Mouse (Mus musculus): Measurements from ENCODE around the gene Fap. TPM values are rescaled to one million over a fixed set of nuclear protein-coding genes. Genes with fewer than 3 reads are reported as not detected.

The Fap gene
- total RNA-seq, 2 experiments from 2014 or later: 61.8 to 66.9 TPM

DNA sequence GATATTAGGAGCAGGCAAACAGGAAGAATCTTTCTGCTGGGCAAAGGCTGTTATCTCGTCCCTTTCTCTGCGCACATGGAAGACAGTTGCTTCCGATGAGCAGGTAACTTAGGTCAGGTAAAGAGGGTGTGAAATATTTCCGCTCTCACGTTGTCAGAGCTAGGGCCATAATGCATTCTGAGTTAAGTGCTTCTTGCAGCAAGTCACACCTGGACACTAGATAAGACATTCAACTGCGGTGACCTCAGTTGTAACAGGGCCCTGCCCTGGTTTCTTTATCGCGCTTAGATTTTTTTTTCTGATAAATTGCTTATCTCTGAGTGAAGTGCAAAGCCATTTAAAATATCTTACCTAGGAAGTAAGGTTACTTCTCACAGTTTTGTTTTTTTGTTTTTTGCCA lies 38.4 kb downstream of the Fap start:
- no peak for DNase-seq (ENCODE audit: low spot score in 2 of 2)

DNA sequence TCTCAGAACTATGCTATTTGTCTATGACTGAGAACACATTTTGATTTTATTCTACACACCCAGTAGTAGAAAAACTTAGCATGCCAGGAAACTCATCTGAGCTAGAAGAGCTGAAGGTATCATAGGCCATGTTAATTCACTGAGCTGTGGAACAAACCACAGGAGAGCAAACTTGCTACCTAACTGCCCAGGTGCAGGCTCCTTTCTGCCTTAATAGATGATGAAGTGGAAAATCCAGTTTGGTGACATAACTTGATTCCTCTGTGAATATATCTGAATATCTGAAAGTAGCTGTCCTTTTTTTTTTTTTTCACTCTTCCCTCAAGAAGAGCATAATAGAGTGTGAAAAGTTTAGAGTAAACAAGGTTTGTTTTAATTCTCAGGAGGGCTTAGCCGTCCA lies 42.8 kb downstream of the Fap start:
- DNase-seq (ENCODE audit: low spot score in 2 of 2): no peak

DNA sequence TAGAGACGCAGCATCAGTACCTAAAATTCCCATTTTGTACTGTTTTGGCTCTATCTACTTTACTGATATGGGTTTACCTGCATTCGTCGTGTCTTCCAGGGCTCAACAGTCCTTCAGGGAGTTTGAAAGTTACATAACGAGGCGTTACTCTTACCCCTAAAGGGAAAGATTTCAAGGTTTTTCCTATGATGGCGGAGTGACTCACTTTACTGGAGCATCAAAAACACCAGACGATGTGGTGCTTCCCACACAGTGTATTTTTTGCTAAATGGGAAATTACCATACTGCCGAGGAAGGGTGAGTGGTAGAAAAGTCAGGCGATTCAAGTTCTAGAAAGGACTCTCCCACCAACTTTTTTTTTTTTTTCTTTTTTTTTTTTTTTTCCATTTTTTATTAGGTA lies 47.5 kb downstream of the Fap start:
- no peak for DNase-seq (ENCODE audit: low spot score in 2 of 2)

DNA sequence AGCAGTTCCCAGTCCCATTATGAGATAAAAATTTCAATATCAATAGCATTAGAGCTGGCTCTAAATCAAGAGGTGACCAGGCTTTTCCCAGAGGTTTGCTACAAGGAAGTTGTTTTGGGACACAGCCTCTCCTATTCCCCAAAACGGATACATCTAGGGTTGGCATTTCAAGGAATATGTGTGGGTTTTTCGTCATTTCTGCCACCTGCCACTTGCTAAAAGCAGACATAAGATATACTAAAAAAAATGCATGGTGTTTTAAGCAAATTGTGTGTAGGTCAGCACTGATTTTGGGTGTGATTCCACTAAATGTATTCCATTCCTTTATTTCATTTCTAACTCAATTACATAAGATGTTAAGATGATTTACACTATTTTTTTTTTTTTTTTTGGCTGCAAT lies 56.1 kb downstream of the Fap start:
- DNase-seq (ENCODE audit: low spot score in 2 of 2): no peak

DNA sequence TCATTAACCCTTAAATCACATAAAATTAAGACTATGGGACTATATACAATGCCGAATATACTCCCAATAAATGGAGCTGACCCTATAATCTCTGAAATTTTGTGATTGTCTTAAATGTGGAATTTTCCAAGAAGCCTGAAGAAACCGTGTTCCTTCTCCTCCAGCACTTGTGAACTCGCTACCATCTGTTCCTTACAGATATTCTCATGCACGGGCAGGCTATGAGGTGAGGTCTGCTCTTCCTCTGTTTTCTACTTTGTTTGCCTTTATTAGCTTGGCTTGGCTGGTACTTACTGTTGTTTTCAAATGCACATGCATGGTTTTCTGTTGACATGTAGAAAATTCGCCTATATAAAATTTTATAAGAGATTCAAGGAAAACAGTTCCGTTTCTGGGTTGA lies 59.4 kb downstream of the Fap start:
- DNase-seq (ENCODE audit: low spot score in 2 of 2): no peak

DNA sequence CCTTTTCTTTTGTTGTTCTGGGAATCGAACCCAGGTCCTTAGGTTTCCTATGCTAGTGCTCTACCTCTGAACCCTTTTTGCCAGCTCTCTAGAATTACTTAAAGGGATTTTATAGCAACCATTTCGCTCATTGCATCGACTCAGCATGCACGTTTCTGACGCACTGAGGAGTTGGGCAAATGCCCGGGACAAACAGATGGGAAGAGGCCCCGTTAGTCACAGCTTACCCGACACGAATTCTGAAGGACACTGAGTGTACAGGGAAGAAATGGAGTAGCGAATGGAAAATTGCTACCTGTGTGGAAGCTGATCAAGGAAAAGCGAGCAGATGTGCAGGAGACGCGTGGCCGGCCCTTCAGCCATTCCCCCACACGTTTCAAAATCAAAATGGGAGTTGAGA lies 60.4 kb downstream of the Fap start:
- no peak for DNase-seq (ENCODE audit: low spot score in 2 of 2)

DNA sequence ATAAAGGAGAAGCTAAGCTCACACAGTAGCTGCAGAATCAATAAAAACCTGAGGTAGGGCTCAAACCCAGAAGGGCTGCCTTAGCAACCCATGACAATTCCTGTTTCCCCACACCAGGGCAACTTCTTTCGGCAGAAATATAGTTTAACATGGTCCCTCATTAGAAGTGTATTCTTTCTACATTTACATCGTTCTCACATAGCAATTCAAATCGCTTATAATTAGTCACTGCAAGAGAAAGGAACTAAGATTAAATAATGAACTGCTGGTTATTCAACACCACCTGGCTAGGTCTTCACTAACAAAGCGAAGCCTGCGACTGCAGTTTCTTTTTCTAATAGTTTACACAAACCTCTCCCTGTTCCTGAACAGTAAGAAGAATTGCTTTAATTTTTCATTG lies 66.7 kb downstream of the Fap start:
- DNase-seq (ENCODE audit: low spot score in 2 of 2): no peak

DNA sequence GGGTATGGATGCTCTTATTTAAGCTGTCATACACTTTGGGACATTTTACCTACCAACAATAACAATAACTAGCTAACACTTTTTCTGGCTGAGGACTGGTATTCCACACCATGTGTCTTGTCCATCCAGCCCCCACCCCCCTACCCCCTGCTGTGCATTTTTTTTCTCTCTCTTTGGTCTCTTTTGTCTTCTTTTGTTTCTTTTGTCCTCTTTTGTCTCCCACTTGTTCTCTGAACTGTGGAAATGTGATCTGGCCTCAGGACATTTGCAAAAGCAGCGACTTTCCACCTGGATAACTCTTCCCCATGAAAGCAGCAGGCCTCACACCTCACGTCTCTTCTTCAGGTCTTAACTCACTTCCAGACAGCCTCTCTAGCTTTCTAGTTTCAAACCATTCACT lies 67.4 kb downstream of the Fap start:
- DNase-seq (ENCODE audit: low spot score in 2 of 2): no peak

DNA sequence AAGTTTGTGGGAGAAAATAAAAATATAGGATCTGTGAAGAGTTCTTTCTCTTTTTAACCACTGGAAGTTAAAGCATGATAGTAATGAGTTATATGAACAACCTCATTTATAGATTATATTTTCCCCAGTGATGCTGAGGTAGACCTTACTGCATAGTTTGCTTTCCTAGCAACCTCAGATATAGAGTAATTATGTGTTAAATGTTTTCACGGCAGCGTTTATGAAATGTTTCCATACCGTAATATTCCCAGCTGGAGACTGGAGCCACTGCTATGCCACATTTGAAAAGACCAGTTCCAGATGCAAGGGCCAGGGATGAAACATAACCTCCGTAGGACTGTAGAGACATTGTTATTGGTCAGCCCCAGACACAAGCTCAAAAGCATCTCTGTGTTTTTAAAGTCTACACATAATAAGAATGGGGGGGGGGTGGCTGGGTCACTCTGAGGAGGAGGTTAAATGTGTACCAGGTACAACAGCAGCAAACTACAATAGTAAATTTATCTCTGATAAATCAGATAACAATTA lies 69.5 kb downstream of the Fap start:
- DNase-seq (ENCODE audit: low spot score in 2 of 2): no peak

DNA sequence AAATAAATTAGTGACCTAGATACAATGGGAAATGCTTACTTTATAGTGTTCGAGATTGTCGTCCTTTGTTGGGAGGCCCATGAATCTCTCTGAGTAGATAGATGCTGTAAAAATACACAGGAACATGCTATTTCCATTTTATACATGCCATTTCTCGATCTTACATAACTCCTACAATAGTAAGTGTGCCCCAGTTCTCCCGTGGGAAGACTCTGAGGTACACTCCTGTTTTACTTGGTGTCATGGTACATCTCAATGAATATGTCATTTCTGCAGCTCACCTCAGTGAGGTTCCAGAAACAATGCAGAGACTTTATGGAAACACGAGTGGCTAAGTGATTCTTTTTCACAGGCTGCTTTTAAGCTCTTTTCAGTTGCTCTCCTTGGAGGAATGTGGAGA lies 70.5 kb downstream of the Fap start:
- DNase-seq (ENCODE audit: low spot score in 2 of 2): no peak

DNA sequence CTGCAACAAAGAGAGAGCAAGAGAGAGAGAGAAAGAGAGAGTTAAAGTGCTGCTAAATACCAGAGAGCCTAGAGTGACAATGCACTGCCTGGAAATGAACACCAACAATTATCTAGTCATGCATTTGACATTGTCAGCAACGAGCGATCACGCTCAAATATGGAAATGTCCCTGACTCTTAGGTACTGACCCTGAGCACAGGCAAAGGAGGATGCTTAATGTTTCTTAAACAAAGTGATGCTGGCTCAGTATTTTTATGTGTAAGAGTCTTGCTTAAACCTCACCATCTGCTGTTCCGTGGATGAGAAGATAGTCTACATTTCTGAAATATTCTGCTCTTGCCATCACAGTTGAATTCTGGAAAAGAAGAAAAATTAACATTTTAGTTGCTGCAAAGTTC lies 71.4 kb downstream of the Fap start:
- no peak for DNase-seq (ENCODE audit: low spot score in 2 of 2)

DNA sequence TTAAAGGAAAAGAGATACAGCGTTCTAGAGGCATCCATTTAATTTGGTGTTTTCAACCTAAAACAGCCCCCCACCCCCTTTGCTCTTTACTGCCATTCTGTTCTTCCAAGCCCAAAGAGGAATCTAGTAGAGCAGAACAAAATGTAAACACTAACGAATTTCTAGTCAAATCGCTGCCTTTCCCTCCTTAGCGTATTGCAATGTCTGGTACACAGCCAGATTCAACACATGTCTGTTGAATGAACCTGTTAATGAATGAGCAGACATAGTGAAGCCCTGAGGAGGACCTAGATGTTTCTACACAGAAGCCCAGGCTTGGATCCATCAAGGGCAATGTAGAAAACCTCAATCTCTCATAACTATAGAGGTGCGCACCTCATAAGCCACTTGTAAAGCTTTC lies 75.1 kb downstream of the Fap start:
- no peak for DNase-seq (ENCODE audit: low spot score in 2 of 2)

DNA sequence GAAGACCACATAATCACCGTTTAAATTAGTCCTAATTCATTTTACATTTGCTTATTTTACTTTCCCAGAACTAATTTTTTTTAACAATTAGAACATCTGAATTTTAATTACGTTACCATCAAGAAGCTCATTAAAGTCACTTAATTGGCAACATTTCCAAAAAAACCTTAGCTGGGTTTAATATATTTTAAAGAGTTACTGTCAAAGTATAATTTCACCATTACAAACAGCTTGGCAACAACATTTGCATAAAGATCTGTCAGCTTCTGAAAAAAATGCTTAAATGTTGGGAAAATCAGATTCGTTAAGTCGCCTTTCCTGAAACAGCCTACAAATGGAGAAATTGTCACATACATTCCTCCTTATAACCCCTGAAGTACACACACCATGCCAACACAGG lies 75.8 kb downstream of the Fap start:
- DNase-seq (ENCODE audit: low spot score in 2 of 2): no peak

DNA sequence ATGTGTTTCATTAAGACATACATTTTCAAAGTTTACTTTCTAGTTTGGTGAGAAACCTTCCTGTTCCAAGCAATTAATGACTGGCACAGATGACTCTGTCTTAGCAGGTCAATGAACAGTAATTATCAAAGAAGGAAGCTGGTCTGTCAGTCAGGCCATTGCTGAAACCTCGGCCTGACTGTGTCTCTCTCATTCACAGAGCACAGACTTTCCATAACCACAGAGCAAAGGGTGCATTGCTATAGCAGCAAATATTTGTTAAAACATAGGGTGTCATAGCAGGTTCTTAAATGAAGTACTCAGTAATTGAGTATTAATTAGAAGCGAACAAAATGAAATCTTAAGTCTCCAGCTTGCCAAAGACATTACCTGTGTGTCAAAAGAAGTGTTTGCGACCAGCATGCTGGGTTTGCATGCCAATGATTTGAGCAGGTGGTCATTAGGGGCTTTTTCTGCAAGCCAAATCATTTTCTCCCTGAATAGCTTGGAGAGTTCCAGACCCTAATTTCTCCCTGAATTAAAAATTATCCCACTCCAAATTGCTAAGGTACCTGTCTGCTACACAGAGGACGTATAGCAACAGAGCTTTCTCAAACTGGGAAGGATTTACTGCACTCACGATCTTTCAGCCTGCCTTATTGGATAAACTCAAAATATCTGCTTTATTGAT lies 76.4 kb downstream of the Fap start:
- DNase-seq (ENCODE audit: low spot score in 2 of 2): no peak

DNA sequence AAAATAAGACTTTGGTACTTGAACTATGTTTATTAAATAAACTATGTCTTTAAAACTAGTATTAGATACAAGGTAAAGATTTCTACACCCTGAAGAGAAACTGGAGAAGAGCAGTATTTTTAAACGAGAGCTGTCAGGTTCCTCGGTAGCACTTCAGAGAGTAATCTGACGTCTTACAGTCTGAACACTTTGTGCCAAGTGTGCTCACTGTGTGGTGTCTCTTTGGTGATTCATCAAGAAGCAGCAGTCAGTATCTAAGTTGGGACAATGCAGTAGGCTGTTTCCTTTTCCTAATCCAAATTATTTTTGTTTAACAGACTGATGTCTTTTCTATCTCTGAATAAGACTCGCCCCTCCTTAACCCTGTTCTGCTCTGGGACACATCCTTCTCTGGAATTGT lies 78.5 kb downstream of the Fap start:
- no peak for DNase-seq (ENCODE audit: low spot score in 2 of 2)

DNA sequence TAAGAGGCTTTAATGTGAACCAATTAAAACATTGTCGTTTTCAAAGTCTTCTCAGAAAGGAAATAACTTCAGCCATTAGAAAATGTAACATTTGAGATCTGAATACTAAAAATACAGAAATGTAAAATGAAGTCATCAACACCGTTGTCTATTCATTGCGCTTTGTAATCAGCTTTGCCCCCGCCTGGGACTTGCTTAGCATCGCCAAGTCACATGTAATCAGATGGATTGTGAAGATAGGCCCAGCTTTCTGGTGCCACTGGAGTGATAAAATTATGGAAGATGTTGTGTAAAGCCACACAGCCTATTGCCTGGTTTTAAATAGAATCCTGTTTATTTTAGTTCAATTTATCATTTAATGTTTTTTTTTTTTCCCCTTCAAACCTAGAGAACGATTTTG lies 84.0 kb downstream of the Fap start:
- DNase-seq (ENCODE audit: low spot score in 2 of 2): no peak

DNA sequence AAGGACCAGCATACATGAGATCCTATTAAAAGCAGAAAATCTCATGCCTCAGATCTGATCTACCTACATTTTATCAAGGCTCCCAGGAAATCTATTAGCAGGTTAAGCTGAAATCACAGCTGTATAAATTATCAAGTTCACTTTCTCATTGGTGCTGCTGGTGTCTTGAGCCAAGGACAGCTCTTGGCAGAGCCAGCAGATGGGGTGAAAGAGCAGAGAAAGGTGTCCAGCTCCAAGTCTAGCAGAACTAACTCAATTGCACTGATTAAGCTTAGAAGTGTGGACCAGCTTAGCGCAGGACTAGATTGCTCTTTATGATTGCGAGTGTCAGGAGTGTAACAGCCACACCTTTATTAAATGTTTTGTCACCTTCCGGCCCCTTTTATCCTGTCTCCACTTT lies 89.0 kb downstream of the Fap start:
- no peak for DNase-seq (ENCODE audit: low spot score in 2 of 2)

DNA sequence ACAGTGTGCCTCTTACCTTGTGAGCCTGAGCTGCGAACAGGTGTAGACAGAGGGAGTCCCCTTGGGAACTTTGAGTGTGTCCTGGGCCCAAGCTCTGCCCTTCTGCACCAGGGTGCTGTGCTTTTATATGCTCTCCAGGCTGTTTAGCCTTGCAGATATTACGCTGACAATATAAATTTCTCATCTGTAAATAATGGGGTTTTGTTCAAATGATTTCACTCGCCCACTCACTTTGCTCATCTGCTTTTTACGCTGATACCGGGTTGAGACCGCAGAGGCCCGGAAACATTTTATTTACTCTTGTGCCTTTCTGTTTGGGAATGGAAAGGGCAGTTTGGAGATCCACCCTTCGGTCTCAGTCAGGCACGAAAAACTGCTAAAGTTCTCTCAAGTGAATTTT lies 90.3 kb downstream of the Fap start, which contains the start of gene Gcg:
TSS of gene Gcg (minus strand) at position 101 of the 400 bp plus-strand sequence.
- DNase-seq (ENCODE audit: low spot score in 2 of 2): no peak

DNA sequence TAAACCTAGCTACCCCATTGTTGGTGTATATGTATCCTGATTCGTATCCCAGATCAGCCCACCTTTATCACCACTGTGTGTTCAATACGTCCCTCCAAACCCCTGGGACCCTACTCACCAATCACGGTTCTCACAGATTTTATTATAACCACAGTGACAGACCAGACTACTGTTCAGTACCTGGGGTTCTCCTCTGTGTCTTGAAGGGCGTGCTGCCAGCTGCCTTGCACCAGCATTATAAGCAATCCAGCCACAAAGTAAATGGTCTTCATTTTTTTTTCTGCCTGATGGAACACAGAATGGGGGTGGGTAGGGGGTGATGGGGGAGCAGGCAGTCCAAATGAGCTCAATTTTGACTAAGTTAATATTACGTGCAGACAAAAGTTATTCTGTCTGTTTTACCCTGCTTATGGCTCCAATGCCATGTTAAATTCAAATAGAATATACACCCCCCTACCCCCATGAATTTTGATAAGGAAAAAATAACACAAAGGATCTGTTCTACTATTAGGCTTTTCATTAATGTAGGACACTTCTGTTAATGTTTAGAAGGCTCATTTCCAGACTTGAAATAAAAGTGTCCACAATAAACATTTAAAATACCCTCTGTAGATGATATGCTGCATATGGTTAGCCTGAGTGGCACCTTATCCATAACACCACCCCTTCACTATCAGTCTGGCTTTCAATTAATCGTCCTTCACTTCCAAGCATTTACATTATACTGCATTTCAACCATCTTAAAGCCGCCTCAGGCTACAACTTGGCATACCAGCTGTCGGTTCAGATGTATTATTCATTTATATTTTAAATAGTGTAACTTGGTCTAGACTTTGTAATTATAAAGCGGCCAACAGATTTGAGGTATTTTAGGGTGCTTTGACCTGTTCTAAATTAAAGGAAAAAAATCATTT lies 93.3 kb downstream of the Fap start:
- no peak for DNase-seq (ENCODE audit: low spot score in 2 of 2)

DNA sequence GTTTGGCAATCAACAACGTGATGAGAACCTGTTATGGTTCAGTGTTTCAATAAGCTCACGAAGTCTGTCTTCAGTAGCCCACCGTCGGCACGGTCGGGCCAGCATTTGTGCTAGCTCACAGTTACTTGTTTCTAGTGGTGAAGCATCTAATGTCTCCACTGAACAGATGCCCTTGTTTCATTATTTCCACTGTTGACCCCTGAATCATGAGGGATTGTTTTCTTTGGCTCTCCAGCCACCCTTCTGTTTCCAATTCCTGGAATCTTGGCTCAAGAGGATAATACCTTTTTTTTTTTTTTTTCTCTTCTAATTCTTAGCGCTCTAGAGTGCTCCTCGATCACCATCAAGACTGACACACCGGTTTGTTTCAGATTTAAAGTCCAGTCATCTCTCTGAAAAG lies 104.3 kb downstream of the Fap start:
- no peak for DNase-seq (ENCODE audit: low spot score in 2 of 2)

DNA sequence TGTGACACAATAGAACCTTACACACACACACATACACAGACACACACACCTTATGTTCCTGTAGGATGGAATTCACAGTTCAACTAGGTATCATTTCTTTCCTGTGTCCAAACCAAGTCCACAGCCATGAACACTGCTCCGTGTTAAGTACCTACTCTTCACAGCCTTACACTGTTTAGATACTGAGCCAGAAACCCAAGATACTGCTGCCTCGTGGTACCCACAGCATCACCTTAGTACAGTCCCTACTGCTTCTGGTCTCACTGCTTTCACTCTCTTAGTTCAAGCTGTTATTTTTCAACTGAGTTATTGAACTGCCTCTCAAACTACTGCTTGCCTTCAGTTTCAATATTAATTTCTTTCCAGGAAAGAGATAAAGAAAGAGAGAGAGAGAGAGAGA lies 110.6 kb downstream of the Fap start:
- no peak for DNase-seq (ENCODE audit: low spot score in 2 of 2)

DNA sequence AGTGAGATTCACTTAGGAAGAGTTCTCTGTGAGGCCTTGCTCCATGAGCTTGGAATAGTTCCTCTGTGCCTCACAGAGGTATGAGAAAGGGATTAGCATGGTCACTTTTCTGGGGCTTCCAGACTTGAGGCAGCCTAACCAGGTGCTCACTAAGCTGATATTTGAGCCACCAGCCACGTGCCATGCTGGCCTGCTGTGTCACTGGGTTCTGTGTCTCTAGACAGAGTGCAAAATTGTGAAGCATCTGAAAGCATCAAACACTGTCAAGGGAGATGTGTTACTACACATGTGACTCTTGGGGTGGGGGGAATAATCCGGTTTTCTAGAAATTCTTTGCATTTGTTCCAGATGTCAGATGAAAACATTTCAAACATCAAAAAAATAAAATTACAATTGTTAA lies 111.7 kb downstream of the Fap start:
- DNase-seq (ENCODE audit: low spot score in 2 of 2): no peak

Data from gastrocnemius, postnatal 4 days (tissue).